Mouse (Mus musculus) kidney, embryonic 14.5 days (tissue): Measurements from ENCODE around the gene Larp4b. TPM values are rescaled to one million over a fixed set of nuclear protein-coding genes. Genes with fewer than 3 reads are reported as not detected.

Experiments
- ATAC-seq: fragments of 200-750 bp; cut with Nextera tagmentation; 2 replicates; pipeline ENCODE4 v1.8.0; 2017; ENCODE audit warnings: moderate number of reproducible peaks, mild to moderate bottlenecking, moderate TSS enrichment, moderate library complexity; ENCODE audit not compliant: low FRiP score, low TSS enrichment
- H3K27ac ChIP-seq: fragments of 300-500 bp; sonication (generic); 2 replicates; pipeline ENCODE4 v1.5.1; 2014; ENCODE audit warnings: low read depth, mild to moderate bottlenecking, low read length, moderate library complexity, mixed read lengths
- H3K27me3 ChIP-seq: fragments of 300-500 bp; sonication (generic); 2 replicates; pipeline ENCODE4 v1.6.1; 2014; ENCODE audit warnings: mild to moderate bottlenecking, low read length; ENCODE audit not compliant: control insufficient read depth, insufficient read depth
- H3K36me3 ChIP-seq: fragments of 300-500 bp; sonication (generic); 2 replicates; pipeline ENCODE4 v1.6.1; 2014; ENCODE audit warnings: low read length, mixed read lengths; ENCODE audit not compliant: control insufficient read depth, insufficient read depth
- H3K4me1 ChIP-seq: fragments of 300-500 bp; sonication (generic); 2 replicates; pipeline ENCODE4 v1.6.1; 2014; ENCODE audit warnings: low read length, mixed read lengths; ENCODE audit not compliant: control insufficient read depth, insufficient read depth
- H3K4me2 ChIP-seq: fragments of 300-500 bp; sonication (generic); replicated peaks from 2 replicates; pipeline ENCODE4 v1.6.1; 2014; ENCODE audit warnings: low read depth, mild to moderate bottlenecking, low read length
- H3K4me3 ChIP-seq: fragments of 300-500 bp; sonication (generic); 2 replicates; pipeline ENCODE4 v1.5.1; 2014; ENCODE audit warnings: mild to moderate bottlenecking, low read length
- H3K9ac ChIP-seq: fragments of 300-500 bp; sonication (generic); 2 replicates; pipeline ENCODE4 v1.6.1; 2014; ENCODE audit warnings: low read depth, mild to moderate bottlenecking, low read length, moderate library complexity
- H3K9me3 ChIP-seq: fragments of 300-500 bp; sonication (generic); 2 replicates; pipeline ENCODE4 v1.6.1; 2016; ENCODE audit warnings: low read length; ENCODE audit not compliant: control insufficient read depth
- WGBS: fragments of 180-500 bp; shearing (Covaris S2); extraction: QIAGEN DNeasy Blood & Tissue Kit; methylation state at CpG from one replicate; pipeline ENCODE4 v1.1.7; 2014; 5-methylcytosine and 5-hydroxymethylcytosine counted together
- polyA plus RNA-seq: library from polyadenylated mRNA; unstranded; fragments of >200 nt; fragmentation: Nextera tagmentation; extraction: Ambion mirVana; gene quantifications from 2 replicates; pipeline ENCODE4 v1.2.1, GENCODE M21; 2014

Larp4b gene
- polyA plus RNA-seq, 1 experiment from 2014 or later: 46.9 TPM

- WGBS: 94% methylated on average over 3 of the region's 3 CpGs
- no peak overlapping the region for H3K4me2 ChIP-seq
- no peaks in the 10 kb centered on the region for H3K27me3 ChIP-seq
- no peak overlapping the region for H3K4me3 ChIP-seq
- no peaks in the 10 kb centered on the region for H3K9me3 ChIP-seq
- H3K36me3 ChIP-seq: peaks cover 6% of the 10 kb centered on the region; the same call in 1 of the 2 replicates
- no peak overlapping the region for H3K9ac ChIP-seq
- no peaks in the 10 kb centered on the region for H3K4me1 ChIP-seq
- ATAC-seq: no peak
- no peak overlapping the region for H3K27ac ChIP-seq
These were observed 20.1 kb downstream of the Larp4b start for GRCm38 (mm10) chr13:9113735-9114134.

GRCm38 (mm10) chr13:9120835-9121542, 27.3 kb downstream of the Larp4b start:
- Histone ChIP-seq H3K4me1 (no peaks in the 10 kb centered on the region), H3K9ac (no peak overlapping the region), H3K4me3 (no peak overlapping the region), H3K27ac (no peak overlapping the region), H3K9me3 (no peaks in the 10 kb centered on the region), H3K27me3 (no peaks in the 10 kb centered on the region), H3K36me3 (peaks cover 38% of the 10 kb centered on the region), H3K4me2 (no peak overlapping the region)
- 87% methylated on average over 10 of the region's 10 CpGs for WGBS
- no peak for ATAC-seq

GRCm38 (mm10) chr13:9122045-9122444, 28.4 kb downstream of the Larp4b start:
- no peaks in the 10 kb centered on the region for H3K9me3 ChIP-seq
- no peaks in the 10 kb centered on the region for H3K4me1 ChIP-seq
- H3K36me3 ChIP-seq: peaks cover 43% of the 10 kb centered on the region
- no peak overlapping the region for H3K9ac ChIP-seq
- no peak overlapping the region for H3K4me3 ChIP-seq
- no peak for ATAC-seq
- WGBS: 87% methylated on average over 4 of the region's 4 CpGs
- no peak overlapping the region for H3K4me2 ChIP-seq
- H3K27me3 ChIP-seq: no peaks in the 10 kb centered on the region
- H3K27ac ChIP-seq: no peak overlapping the region

GRCm38 (mm10) chr13:9125193-9125592, 31.5 kb downstream of the Larp4b start:
- Histone ChIP-seq H3K4me1 (no peaks in the 10 kb centered on the region), H3K36me3 (peaks cover 61% of the 10 kb centered on the region), H3K4me2 (no peak overlapping the region), H3K27me3 (no peaks in the 10 kb centered on the region), H3K9ac (no peak overlapping the region), H3K27ac (no peak overlapping the region), H3K4me3 (no peak overlapping the region), H3K9me3 (no peaks in the 10 kb centered on the region)
- WGBS: 93% methylated on average over 7 of the region's 7 CpGs
- no peak for ATAC-seq

- H3K4me3 ChIP-seq: no peak overlapping the region
- no peak for ATAC-seq
- H3K36me3 ChIP-seq: peaks cover 62% of the 10 kb centered on the region
- H3K4me2 ChIP-seq: no peak overlapping the region
- no peaks in the 10 kb centered on the region for H3K4me1 ChIP-seq
- no peaks in the 10 kb centered on the region for H3K27me3 ChIP-seq
- H3K27ac ChIP-seq: no peak overlapping the region
- WGBS: 92% methylated on average over 4 of the region's 4 CpGs
- no peaks in the 10 kb centered on the region for H3K9me3 ChIP-seq
- H3K9ac ChIP-seq: no peak overlapping the region
These were observed 34.0 kb downstream of the Larp4b start for GRCm38 (mm10) chr13:9127715-9128114.

GRCm38 (mm10) chr13:9128707-9129314, 35.1 kb downstream of the Larp4b start:
- no peak for ATAC-seq
- Histone ChIP-seq H3K36me3 (peaks cover 55% of the 10 kb centered on the region), H3K4me2 (no peak overlapping the region), H3K4me3 (no peak overlapping the region), H3K27ac (no peak overlapping the region), H3K9me3 (no peaks in the 10 kb centered on the region), H3K4me1 (no peaks in the 10 kb centered on the region), H3K9ac (no peak overlapping the region), H3K27me3 (no peaks in the 10 kb centered on the region)
- WGBS: 94% methylated on average over 6 of the region's 6 CpGs

- no peak overlapping the region for H3K4me2 ChIP-seq
- WGBS: 86% methylated on average over 2 of the region's 2 CpGs
- no peak overlapping the region for H3K9ac ChIP-seq
- no peak for ATAC-seq
- no peak overlapping the region for H3K27ac ChIP-seq
- H3K4me1 ChIP-seq: no peaks in the 10 kb centered on the region
- H3K27me3 ChIP-seq: no peaks in the 10 kb centered on the region
- H3K4me3 ChIP-seq: no peak overlapping the region
- H3K9me3 ChIP-seq: no peaks in the 10 kb centered on the region
- H3K36me3 ChIP-seq: peaks cover 33% of the 10 kb centered on the region; the same call in 1 of the 2 replicates
These were observed 40.7 kb downstream of the Larp4b start for GRCm38 (mm10) chr13:9134421-9134820.

- Histone ChIP-seq H3K9me3 (no peaks in the 10 kb centered on the region), H3K4me2 (no peak overlapping the region), H3K4me1 (no peaks in the 10 kb centered on the region), H3K9ac (no peak overlapping the region), H3K27me3 (no peaks in the 10 kb centered on the region), H3K4me3 (no peak overlapping the region), H3K36me3 (peaks cover 34% of the 10 kb centered on the region; the same call in 1 of the 2 replicates), H3K27ac (no peak overlapping the region)
- 81% methylated on average over 6 of the region's 6 CpGs for WGBS
- ATAC-seq: no peak
These were observed 42.4 kb downstream of the Larp4b start for GRCm38 (mm10) chr13:9136088-9136487.

- Histone ChIP-seq H3K27ac (no peak overlapping the region), H3K36me3 (peaks cover 37% of the 10 kb centered on the region; the same call in 1 of the 2 replicates), H3K27me3 (no peaks in the 10 kb centered on the region), H3K4me2 (no peak overlapping the region), H3K4me3 (no peak overlapping the region), H3K9me3 (no peaks in the 10 kb centered on the region), H3K4me1 (no peaks in the 10 kb centered on the region), H3K9ac (no peak overlapping the region)
- ATAC-seq: no peak
- WGBS: 73% methylated on average over 4 of the region's 4 CpGs
These were observed 43.1 kb downstream of the Larp4b start for GRCm38 (mm10) chr13:9136733-9137132.
